ENCODE assay signal across 8 mouse cellular contexts in genomic region chr7:116286173-116286572, GRCm38 (mm10). TPM values are rescaled to one million over a fixed set of nuclear protein-coding genes. Genes with fewer than 3 reads are reported as not detected.
DNase-seq lines count a peak whose midpoint lies in the region; ATAC-seq and TF ChIP-seq lines count a peak whose summit lies in the region.

No protein-coding gene starts in this region.

- H3K36me3 ChIP-seq in ES-Bruce4 (ENCODE audit: control insufficient read depth, insufficient read depth, low read length, poor library complexity, severe bottlenecking): no peaks in the 10 kb centered on the region
- H3K36me3 ChIP-seq in intestine, embryonic 15.5 days: no peaks in the 10 kb centered on the region
- no peaks in the 10 kb centered on the region for H3K36me3 ChIP-seq in liver, embryonic 11.5 days (ENCODE audit: control insufficient read depth, insufficient read depth, low read length)

- peak; percentile 35 for ATAC-seq in intestine, embryonic 15.5 days
- no peak for ATAC-seq in liver, embryonic 11.5 days (replicated peaks; ENCODE audit: low FRiP score)
- no peak for ATAC-seq in CD4-positive, CD25-positive, alpha-beta regulatory T cell, adult 4 months

- no peak overlapping the region for H3K9ac ChIP-seq in ES-Bruce4 (ENCODE audit: low read depth, poor library complexity, severe bottlenecking)
- H3K9ac ChIP-seq in intestine, embryonic 15.5 days: no peak overlapping the region
- H3K9ac ChIP-seq in liver, embryonic 11.5 days (ENCODE audit: low read depth, low read length): no peak overlapping the region

- H3K9me3 ChIP-seq in ES-Bruce4 (replicated peaks; ENCODE audit: control insufficient read depth, insufficient read depth, low read length, poor library complexity, severe bottlenecking): no peaks in the 10 kb centered on the region
- no peaks in the 10 kb centered on the region for H3K9me3 ChIP-seq in intestine, embryonic 15.5 days
- no peaks in the 10 kb centered on the region for H3K9me3 ChIP-seq in liver, embryonic 11.5 days (ENCODE audit: control insufficient read depth, low read length)

- TF ChIP-seq CTCF in ES-Bruce4 (IDR thresholded peaks at IDR 0.05; ENCODE audit: low read depth, low read length): no peak

- TF ChIP-seq POLR2A in ES-Bruce4 (IDR thresholded peaks at IDR 0.05; ENCODE audit: insufficient read depth, low read length): no peak

- no peaks in the 10 kb centered on the region for H3K27me3 ChIP-seq in ES-Bruce4 (ENCODE audit: control insufficient read depth, insufficient read depth, low read length, poor library complexity, severe bottlenecking)
- H3K27me3 ChIP-seq in intestine, embryonic 15.5 days (replicated peaks): no peaks in the 10 kb centered on the region
- no peaks in the 10 kb centered on the region for H3K27me3 ChIP-seq in liver, embryonic 11.5 days (replicated peaks; ENCODE audit: control insufficient read depth, insufficient read depth, low read length)

- 49% methylated on average over 12 of the region's 12 CpGs for WGBS in intestine, embryonic 15.5 days
- 62% methylated on average over 12 of the region's 12 CpGs for WGBS in liver, embryonic 11.5 days

- H3K4me2 ChIP-seq in intestine, embryonic 15.5 days (replicated peaks): peak overlapping the region; percentile 24
- H3K4me2 ChIP-seq in liver, embryonic 11.5 days: no peak overlapping the region

- DNase-seq in adrenal gland, postnatal 14 days: peak; percentile 90
- no peak for DNase-seq in liver, embryonic 11.5 days (ENCODE audit: low spot score)
- DNase-seq in embryo, embryonic 10 days (ENCODE audit: low spot score): no peak
- no peak for DNase-seq in right cerebral cortex, postnatal 14 days
- no peak for DNase-seq in MN1 (ENCODE audit: low spot score)

- peaks cover 13% of the 10 kb centered on the region for H3K4me1 ChIP-seq in ES-Bruce4 (ENCODE audit: control insufficient read depth, insufficient read depth, low read length)
- H3K4me1 ChIP-seq in intestine, embryonic 15.5 days (replicated peaks): peaks cover 63% of the 10 kb centered on the region
- H3K4me1 ChIP-seq in liver, embryonic 11.5 days (replicated peaks; ENCODE audit: control insufficient read depth, insufficient read depth, low read length): peaks cover 42% of the 10 kb centered on the region

- TF ChIP-seq EP300 in ES-Bruce4 (IDR thresholded peaks at IDR 0.05; ENCODE audit: insufficient read depth, low read depth, low read length): no peak

- no peak overlapping the region for H3K4me3 ChIP-seq in ES-Bruce4 (ENCODE audit: low read depth, low read length)
- H3K4me3 ChIP-seq in intestine, embryonic 15.5 days (replicated peaks): no peak overlapping the region
- H3K4me3 ChIP-seq in liver, embryonic 11.5 days (ENCODE audit: low read depth, low read length): no peak overlapping the region

- H3K27ac ChIP-seq in ES-Bruce4 (ENCODE audit: insufficient read depth, low read length): peak overlapping the region; percentile 31
- peak overlapping the region; percentile 54 for H3K27ac ChIP-seq in intestine, embryonic 15.5 days
- peak overlapping the region; percentile 70 for H3K27ac ChIP-seq in liver, embryonic 11.5 days (ENCODE audit: low read depth, low read length)

RNA-seq across cellular contexts. Expression of gene Plekha7, which starts 22.0 kb away (rescaled TPM):
- 80.0 and 80.5 TPM in 2 replicates for polyA plus RNA-seq in ES-Bruce4 (2011; ENCODE audit: insufficient read depth, insufficient read length, low read depth, missing spikeins)
- total RNA-seq in adrenal gland, postnatal 14 days (2021): 10.3 and 12.0 TPM in 2 replicates
- polyA plus RNA-seq in intestine, embryonic 15.5 days (2015; fragmentation: Nextera tagmentation; extraction: Ambion mirVana): 21.1 and 21.4 TPM in 2 replicates
- 4.9 and 7.9 TPM in 2 replicates for polyA plus RNA-seq in liver, embryonic 11.5 days (2014; fragmentation: Nextera tagmentation; extraction: Ambion mirVana)
- polyA plus RNA-seq in CD4-positive, CD25-positive, alpha-beta regulatory T cell, adult 4 months (2017; shearing (Covaris generic)): 10 to 100 TPM in 1 of 2 experiments, 1 to 10 TPM in 1; 4.9 to 17.0 TPM

RNA-seq across cellular contexts. Expression of gene Rps13, which starts 47.8 kb away (rescaled TPM):
- polyA plus RNA-seq in ES-Bruce4 (2011; ENCODE audit: insufficient read depth, insufficient read length, low read depth, missing spikeins): 245 and 285 TPM in 2 replicates
- total RNA-seq in adrenal gland, postnatal 14 days (2021): 485 and 551 TPM in 2 replicates
- polyA plus RNA-seq in intestine, embryonic 15.5 days (2015; fragmentation: Nextera tagmentation; extraction: Ambion mirVana): 829 and 865 TPM in 2 replicates
- 1,069 and 1,113 TPM in 2 replicates for polyA plus RNA-seq in liver, embryonic 11.5 days (2014; fragmentation: Nextera tagmentation; extraction: Ambion mirVana)
- polyA plus RNA-seq in CD4-positive, CD25-positive, alpha-beta regulatory T cell, adult 4 months (2017; shearing (Covaris generic)): 1,000 to 10,000 TPM; 1,071 to 1,073 TPM
